Mouse (Mus musculus) ZHBTc4 (cell line): Measurements from ENCODE around the gene Bid.

ENCODE experiments used
- DNase-seq: peaks from one replicate; pipeline ENCODE4 v3.0.0-alpha.2; 2011; ENCODE audit warnings: low read depth, low spot score

Bid gene

GRCm38 (mm10) chr6:120916074-120916971 lies at the start of gene Bid:
Gene Bid (minus strand): TSS chr6:120916853.
- DNase-seq, result peak; percentile 89

- no peak for DNase-seq
These were observed 49.2 kb upstream of the Bid start for GRCm38 (mm10) chr6:120965814-120966213.

- DNase-seq, result no peak
These were observed 47.5 kb upstream of the Bid start for GRCm38 (mm10) chr6:120964179-120964578.

GRCm38 (mm10) chr6:120960338-120961030 lies 43.8 kb upstream of the Bid start:
- no peak for DNase-seq

GRCm38 (mm10) chr6:120957331-120957730 lies 40.7 kb upstream of the Bid start:
- DNase-seq, result no peak

GRCm38 (mm10) chr6:120956259-120957161 lies 39.9 kb upstream of the Bid start:
- no peak for DNase-seq

GRCm38 (mm10) chr6:120955215-120955614 lies 38.6 kb upstream of the Bid start:
- DNase-seq, result no peak

GRCm38 (mm10) chr6:120954241-120954640 lies 37.6 kb upstream of the Bid start:
- no peak for DNase-seq

GRCm38 (mm10) chr6:120952475-120952874 lies 35.8 kb upstream of the Bid start:
- no peak for DNase-seq

- DNase-seq, result no peak
These were observed 34.7 kb upstream of the Bid start for GRCm38 (mm10) chr6:120951311-120951710.

- no peak for DNase-seq
These were observed 28.9 kb upstream of the Bid start for GRCm38 (mm10) chr6:120945510-120945909.

- DNase-seq, result no peak
These were observed 27.3 kb upstream of the Bid start for GRCm38 (mm10) chr6:120943964-120944363.

GRCm38 (mm10) chr6:120943551-120943950 lies 26.9 kb upstream of the Bid start:
- no peak for DNase-seq

GRCm38 (mm10) chr6:120943079-120943478 lies 26.4 kb upstream of the Bid start:
- DNase-seq, result no peak

- no peak for DNase-seq
These were observed 24.9 kb upstream of the Bid start for GRCm38 (mm10) chr6:120941575-120941974.

GRCm38 (mm10) chr6:120941084-120941481 lies 24.4 kb upstream of the Bid start:
- DNase-seq, result no peak

GRCm38 (mm10) chr6:120940446-120941083 lies 23.9 kb upstream of the Bid start:
- no peak for DNase-seq

GRCm38 (mm10) chr6:120939783-120940182 lies 23.1 kb upstream of the Bid start:
- DNase-seq, result no peak

GRCm38 (mm10) chr6:120938763-120939450 lies 22.3 kb upstream of the Bid start:
- DNase-seq, result no peak

- DNase-seq, result no peak
These were observed 21.5 kb upstream of the Bid start for GRCm38 (mm10) chr6:120937999-120938608.
